Mouse (Mus musculus): ENCODE data around the gene Aip. TPM values are rescaled to one million over a fixed set of nuclear protein-coding genes. Genes with fewer than 3 reads are reported as not detected.
"Not testable (repeated sequence)": the region's sequence is repeated elsewhere in the genome, so short reads cannot be mapped to it uniquely, and the experiment has no call there.

Aip gene
- polyA plus RNA-seq, 1 experiment from 2014 or later = 98.5 TPM

GRCm38 (mm10) chr19:4080511-4081009, 45.1 kb downstream of the Aip start:
- ATAC-seq (ENCODE audit: low FRiP score, low read depth) = no peak
- WGBS = 67% methylated on average over 8 of the region's 8 CpGs
- Histone ChIP-seq H3K4me2 (replicated peaks) (no peak overlapping the region), H3K4me1 (no peaks in the 10 kb centered on the region), H3K27ac (no peak overlapping the region), H3K9me3 (no peaks in the 10 kb centered on the region), H3K36me3 (no peaks in the 10 kb centered on the region), H3K4me3 (no peak overlapping the region), H3K27me3 (no peaks in the 10 kb centered on the region; the same call in 1 of the 2 replicates), H3K9ac (no peak overlapping the region)

- WGBS = 76% methylated on average over 1 of the region's 1 CpGs
These were observed 46.1 kb downstream of the Aip start for GRCm38 (mm10) chr19:4079594-4079993.

GRCm38 (mm10) chr19:4075531-4075930, 50.1 kb downstream of the Aip start:
- 83% methylated on average over 1 of the region's 1 CpGs for WGBS
- no peak overlapping the region for H3K4me2 ChIP-seq (replicated peaks)
- H3K9me3 ChIP-seq = no peaks in the 10 kb centered on the region
- H3K36me3 ChIP-seq = no peaks in the 10 kb centered on the region
- no peak overlapping the region for H3K4me3 ChIP-seq
- H3K27ac ChIP-seq = no peak overlapping the region
- no peak overlapping the region for H3K9ac ChIP-seq
- H3K4me1 ChIP-seq = no peaks in the 10 kb centered on the region
- no peak for ATAC-seq (ENCODE audit: low FRiP score, low read depth)
- no peaks in the 10 kb centered on the region for H3K27me3 ChIP-seq

More at GRCm38 (mm10) chr19:4079594-4079993, 46.1 kb downstream of the Aip start:
- Histone ChIP-seq H3K4me3 (no peak overlapping the region), H3K27ac (no peak overlapping the region), H3K9me3 (no peaks in the 10 kb centered on the region), H3K4me2 (replicated peaks) (no peak overlapping the region), H3K9ac (no peak overlapping the region), H3K36me3 (no peaks in the 10 kb centered on the region), H3K4me1 (no peaks in the 10 kb centered on the region), H3K27me3 (no peaks in the 10 kb centered on the region)
- no peak for ATAC-seq (ENCODE audit: low FRiP score, low read depth)

GRCm38 (mm10) chr19:4072706-4073424, 52.8 kb downstream of the Aip start:
- H3K4me2 ChIP-seq (replicated peaks) = no peak overlapping the region
- no peaks in the 10 kb centered on the region for H3K9me3 ChIP-seq
- no peaks in the 10 kb centered on the region for H3K36me3 ChIP-seq
- no peak for ATAC-seq (ENCODE audit: low FRiP score, low read depth)
- no peak overlapping the region for H3K4me3 ChIP-seq
- H3K27ac ChIP-seq = no peak overlapping the region
- 66% methylated on average over 6 of the region's 6 CpGs for WGBS
- no peak overlapping the region for H3K9ac ChIP-seq
- H3K27me3 ChIP-seq = no peaks in the 10 kb centered on the region
- no peaks in the 10 kb centered on the region for H3K4me1 ChIP-seq

- H3K27ac ChIP-seq = no peak overlapping the region
- H3K27me3 ChIP-seq = no peaks in the 10 kb centered on the region
- no peaks in the 10 kb centered on the region for H3K4me1 ChIP-seq
- no peaks in the 10 kb centered on the region for H3K36me3 ChIP-seq
- no peak for ATAC-seq (ENCODE audit: low FRiP score, low read depth)
- no peak overlapping the region for H3K9ac ChIP-seq
- H3K4me2 ChIP-seq (replicated peaks) = no peak overlapping the region
- H3K4me3 ChIP-seq = no peak overlapping the region
- no peaks in the 10 kb centered on the region for H3K9me3 ChIP-seq
- WGBS = 92% methylated on average over 6 of the region's 6 CpGs
These were observed 54.3 kb downstream of the Aip start for GRCm38 (mm10) chr19:4071406-4071805.

- WGBS = 81% methylated on average over 8 of the region's 8 CpGs
- H3K9me3 ChIP-seq = no peaks in the 10 kb centered on the region
- no peaks in the 10 kb centered on the region for H3K36me3 ChIP-seq
- no peak overlapping the region for H3K27ac ChIP-seq
- no peaks in the 10 kb centered on the region for H3K4me1 ChIP-seq
- H3K4me2 ChIP-seq (replicated peaks) = no peak overlapping the region
- no peak overlapping the region for H3K4me3 ChIP-seq
- no peak overlapping the region for H3K9ac ChIP-seq
- H3K27me3 ChIP-seq = no peaks in the 10 kb centered on the region
- ATAC-seq (ENCODE audit: low FRiP score, low read depth) = no peak
These were observed 54.9 kb downstream of the Aip start for GRCm38 (mm10) chr19:4070756-4071155.

- H3K4me2 ChIP-seq (replicated peaks) = no peak overlapping the region
- H3K4me3 ChIP-seq = no peak overlapping the region
- H3K36me3 ChIP-seq = no peaks in the 10 kb centered on the region
- no peak overlapping the region for H3K27ac ChIP-seq
- no peaks in the 10 kb centered on the region for H3K27me3 ChIP-seq
- no peak overlapping the region for H3K9ac ChIP-seq
- WGBS = 79% methylated on average over 15 of the region's 15 CpGs
- no peaks in the 10 kb centered on the region for H3K4me1 ChIP-seq
- ATAC-seq (ENCODE audit: low FRiP score, low read depth) = no peak
- no peaks in the 10 kb centered on the region for H3K9me3 ChIP-seq
These were observed 55.3 kb downstream of the Aip start for GRCm38 (mm10) chr19:4070311-4070710.

GRCm38 (mm10) chr19:4068717-4069410, 56.8 kb downstream of the Aip start:
- H3K27ac ChIP-seq = no peak overlapping the region
- H3K4me1 ChIP-seq = no peaks in the 10 kb centered on the region
- H3K36me3 ChIP-seq = no peaks in the 10 kb centered on the region
- no peak overlapping the region for H3K4me2 ChIP-seq (replicated peaks)
- no peak overlapping the region for H3K9ac ChIP-seq
- WGBS = 78% methylated on average over 15 of the region's 15 CpGs
- no peaks in the 10 kb centered on the region for H3K27me3 ChIP-seq
- no peaks in the 10 kb centered on the region for H3K9me3 ChIP-seq
- no peak overlapping the region for H3K4me3 ChIP-seq
- ATAC-seq (ENCODE audit: low FRiP score, low read depth) = no peak

- H3K4me2 ChIP-seq (replicated peaks); H3K9me3 ChIP-seq; H3K4me3 ChIP-seq; H3K27ac ChIP-seq; ATAC-seq (ENCODE audit: low FRiP score, low read depth); H3K9ac ChIP-seq; H3K27me3 ChIP-seq; H3K4me1 ChIP-seq; H3K36me3 ChIP-seq: not testable (repeated sequence)
- WGBS = 88% methylated on average over 2 of the region's 2 CpGs
These were observed 57.4 kb downstream of the Aip start for GRCm38 (mm10) chr19:4068242-4068641.

- H3K27me3 ChIP-seq = no peaks in the 10 kb centered on the region
- no peaks in the 10 kb centered on the region for H3K4me1 ChIP-seq
- H3K9ac ChIP-seq = no peak overlapping the region
- no peak overlapping the region for H3K4me3 ChIP-seq
- H3K36me3 ChIP-seq = no peaks in the 10 kb centered on the region
- H3K27ac ChIP-seq = no peak overlapping the region
- ATAC-seq (ENCODE audit: low FRiP score, low read depth) = no peak
- no peaks in the 10 kb centered on the region for H3K9me3 ChIP-seq
- no peak overlapping the region for H3K4me2 ChIP-seq (replicated peaks)
These were observed 58.8 kb downstream of the Aip start for GRCm38 (mm10) chr19:4066877-4067276.

- H3K4me3 ChIP-seq = no peak overlapping the region
- no peaks in the 10 kb centered on the region for H3K4me1 ChIP-seq
- no peaks in the 10 kb centered on the region for H3K36me3 ChIP-seq
- no peak overlapping the region for H3K9ac ChIP-seq
- no peak for ATAC-seq (ENCODE audit: low FRiP score, low read depth)
- no peaks in the 10 kb centered on the region for H3K27me3 ChIP-seq
- H3K4me2 ChIP-seq (replicated peaks) = no peak overlapping the region
- no peak overlapping the region for H3K27ac ChIP-seq
- H3K9me3 ChIP-seq = no peaks in the 10 kb centered on the region
- WGBS = 70% methylated on average over 6 of the region's 6 CpGs
These were observed 59.4 kb downstream of the Aip start for GRCm38 (mm10) chr19:4066280-4066679.

GRCm38 (mm10) chr19:4064501-4064900, 61.2 kb downstream of the Aip start:
- not testable (repeated sequence) for ATAC-seq (ENCODE audit: low FRiP score, low read depth); H3K4me2 ChIP-seq (replicated peaks)
- 52% methylated on average over 7 of the region's 11 CpGs for WGBS

More at GRCm38 (mm10) chr19:4064501-4064900, 61.2 kb downstream of the Aip start:
- not testable (repeated sequence) for H3K9ac ChIP-seq, H3K4me1 ChIP-seq, H3K4me3 ChIP-seq, H3K36me3 ChIP-seq, H3K27ac ChIP-seq, H3K9me3 ChIP-seq, H3K27me3 ChIP-seq

Measured in limb, embryonic 13.5 days (tissue).